Mouse (Mus musculus): ENCODE data around the gene Sdk1. TPM values are rescaled to one million over a fixed set of nuclear protein-coding genes. Genes with fewer than 3 reads are reported as not detected.

Gene Sdk1
- polyA plus RNA-seq, 1 experiment from 2014 or later, result 1.1 TPM

DNA sequence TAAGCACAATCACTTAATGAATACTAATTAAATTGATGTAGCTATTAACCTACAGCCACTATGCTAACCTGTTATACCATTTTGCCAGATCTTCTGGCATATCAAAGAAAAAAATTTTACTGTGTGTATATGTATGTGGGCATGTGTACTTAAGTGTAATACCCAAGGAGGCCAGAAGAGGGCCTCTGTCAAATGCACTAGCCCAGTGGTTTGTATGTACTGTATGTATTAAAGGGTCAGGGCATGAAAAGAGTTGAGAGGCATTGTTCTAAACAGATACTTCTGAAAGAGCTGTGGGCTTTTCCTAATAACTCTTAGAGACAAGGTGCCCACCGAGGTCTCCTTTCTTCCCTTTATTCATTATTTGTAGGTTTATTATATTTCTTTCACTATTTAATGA, 759.0 kb downstream of the Sdk1 start:
- 97% methylated on average over 1 of the region's 1 CpGs for WGBS
- ATAC-seq (ENCODE audit: low FRiP score, low TSS enrichment), result no peak
- H3K9me3 ChIP-seq (ENCODE audit: control insufficient read depth, low read length), result peaks cover 3% of the 10 kb centered on the region; the same call in 1 of the 2 replicates
- TF ChIP-seq CTCF (IDR thresholded peaks at IDR 0.05; ENCODE audit: low read depth) (peak; percentile 16; the same call in 1 of the 2 replicates), EP300 (optimal IDR thresholded peaks at IDR 0.05) (no peak)
- H3K4me1 ChIP-seq (replicated peaks; ENCODE audit: control insufficient read depth, insufficient read depth), result no peaks in the 10 kb centered on the region
- H3K4me2 ChIP-seq (replicated peaks; ENCODE audit: low read depth), result no peak overlapping the region
- no peak overlapping the region for H3K27ac ChIP-seq (replicated peaks)
- no peaks in the 10 kb centered on the region for H3K27me3 ChIP-seq (ENCODE audit: control insufficient read depth, insufficient read depth, low read length)
- no peak overlapping the region for H3K4me3 ChIP-seq (ENCODE audit: low read depth, low read length)
- H3K36me3 ChIP-seq (ENCODE audit: control insufficient read depth, insufficient read depth, low read length), result no peaks in the 10 kb centered on the region
- DNase-seq (ENCODE audit: low spot score), result no peak
- no peak overlapping the region for H3K9ac ChIP-seq (ENCODE audit: low read length)

DNA sequence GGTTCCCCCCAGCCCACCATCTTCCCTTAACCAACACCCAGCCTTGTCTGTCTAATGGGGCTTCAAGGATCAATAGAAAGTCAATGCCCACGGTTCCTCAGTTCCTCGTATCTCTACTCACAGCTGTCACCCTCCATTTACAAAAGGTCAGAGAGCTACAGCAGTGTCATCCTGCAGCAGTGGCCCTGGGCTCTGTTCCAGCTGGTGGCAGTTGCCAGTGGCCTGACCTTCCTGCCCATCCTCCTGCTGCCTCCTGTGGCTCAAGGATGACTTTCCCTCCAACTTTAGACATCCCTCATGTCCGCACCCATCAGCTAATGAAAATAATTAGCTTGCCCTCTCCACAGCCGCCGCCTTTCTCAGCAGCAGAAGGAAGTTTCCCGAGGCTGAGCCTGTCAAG, 759.8 kb downstream of the Sdk1 start:
- no peak overlapping the region for H3K4me3 ChIP-seq (ENCODE audit: low read depth, low read length)
- ATAC-seq (ENCODE audit: low FRiP score, low TSS enrichment), result no peak
- H3K9ac ChIP-seq (ENCODE audit: low read length), result no peak overlapping the region
- no peak for TF ChIP-seq CTCF (IDR thresholded peaks at IDR 0.05; ENCODE audit: low read depth)
- no peak for TF ChIP-seq EP300 (optimal IDR thresholded peaks at IDR 0.05)
- no peak for DNase-seq (ENCODE audit: low spot score)
- H3K9me3 ChIP-seq (ENCODE audit: control insufficient read depth, low read length), result peaks cover 3% of the 10 kb centered on the region; the same call in 1 of the 2 replicates
- H3K36me3 ChIP-seq (ENCODE audit: control insufficient read depth, insufficient read depth, low read length), result no peaks in the 10 kb centered on the region
- no peaks in the 10 kb centered on the region for H3K27me3 ChIP-seq (ENCODE audit: control insufficient read depth, insufficient read depth, low read length)
- no peak overlapping the region for H3K4me2 ChIP-seq (replicated peaks; ENCODE audit: low read depth)
- H3K4me1 ChIP-seq (replicated peaks; ENCODE audit: control insufficient read depth, insufficient read depth), result no peaks in the 10 kb centered on the region
- H3K27ac ChIP-seq (replicated peaks), result no peak overlapping the region
- WGBS, result 55% methylated on average over 6 of the region's 6 CpGs

DNA sequence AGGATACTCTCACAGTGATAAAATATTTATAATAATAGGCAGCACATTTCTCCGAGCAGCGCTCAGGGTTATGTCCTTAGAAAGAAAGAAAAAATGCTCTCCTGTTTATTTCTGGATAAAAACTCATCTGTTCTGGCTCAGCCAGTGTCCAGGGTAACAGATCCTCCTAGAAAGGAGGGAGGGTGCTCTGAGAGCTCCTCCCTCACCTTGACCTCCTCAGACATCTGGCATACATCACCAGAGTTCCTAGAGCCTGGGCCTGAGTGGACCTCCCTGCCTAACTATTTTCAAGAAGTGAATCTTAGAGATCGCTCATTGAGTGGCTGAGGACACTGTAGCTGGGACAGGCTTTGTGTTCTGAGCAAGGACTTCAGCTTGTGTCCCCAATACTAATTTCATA, 760.7 kb downstream of the Sdk1 start:
- Histone ChIP-seq H3K4me1 (replicated peaks; ENCODE audit: control insufficient read depth, insufficient read depth) (no peaks in the 10 kb centered on the region), H3K36me3 (ENCODE audit: control insufficient read depth, insufficient read depth, low read length) (no peaks in the 10 kb centered on the region), H3K4me3 (ENCODE audit: low read depth, low read length) (no peak overlapping the region), H3K27ac (replicated peaks) (no peak overlapping the region), H3K9ac (ENCODE audit: low read length) (no peak overlapping the region), H3K27me3 (ENCODE audit: control insufficient read depth, insufficient read depth, low read length) (no peaks in the 10 kb centered on the region), H3K4me2 (replicated peaks; ENCODE audit: low read depth) (no peak overlapping the region), H3K9me3 (ENCODE audit: control insufficient read depth, low read length) (peaks cover 3% of the 10 kb centered on the region; the same call in 1 of the 2 replicates)
- DNase-seq (ENCODE audit: low spot score) (no peak), ATAC-seq (ENCODE audit: low FRiP score, low TSS enrichment) (no peak)
- no peak for TF ChIP-seq CTCF (IDR thresholded peaks at IDR 0.05; ENCODE audit: low read depth)
- no peak for TF ChIP-seq EP300 (optimal IDR thresholded peaks at IDR 0.05)
- whole genome bisulfite sequencing, result 54% methylated on average over 3 of the region's 3 CpGs

DNA sequence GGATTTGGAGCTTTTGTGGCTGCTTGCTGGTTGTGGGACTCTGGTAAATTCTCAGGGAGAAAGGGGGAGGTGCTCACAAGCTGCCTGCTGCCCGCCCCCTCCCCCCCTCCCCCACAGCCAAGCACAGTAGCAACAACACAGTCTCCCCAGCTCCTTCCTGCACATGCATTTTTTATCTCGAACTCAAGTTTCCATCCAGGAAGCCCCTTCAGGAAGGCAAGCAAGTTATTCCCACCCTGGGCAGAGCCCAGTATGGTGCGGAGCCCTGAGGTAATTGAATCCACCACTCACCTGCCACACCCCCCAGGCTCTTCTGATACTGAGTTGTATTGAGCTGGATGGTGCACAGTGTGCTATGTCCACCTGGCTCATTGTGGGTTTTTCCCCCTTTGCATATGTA, 768.9 kb downstream of the Sdk1 start:
- DNase-seq (ENCODE audit: low spot score), result no peak
- H3K9ac ChIP-seq (ENCODE audit: low read length), result no peak overlapping the region
- no peaks in the 10 kb centered on the region for H3K36me3 ChIP-seq (ENCODE audit: control insufficient read depth, insufficient read depth, low read length)
- H3K4me2 ChIP-seq (replicated peaks; ENCODE audit: low read depth), result no peak overlapping the region
- H3K9me3 ChIP-seq (ENCODE audit: control insufficient read depth, low read length), result no peaks in the 10 kb centered on the region
- 39% methylated on average over 2 of the region's 3 CpGs for WGBS
- no peak overlapping the region for H3K27ac ChIP-seq (replicated peaks)
- H3K4me1 ChIP-seq (replicated peaks; ENCODE audit: control insufficient read depth, insufficient read depth), result no peaks in the 10 kb centered on the region
- H3K27me3 ChIP-seq (ENCODE audit: control insufficient read depth, insufficient read depth, low read length), result no peaks in the 10 kb centered on the region
- TF ChIP-seq CTCF (IDR thresholded peaks at IDR 0.05; ENCODE audit: low read depth), result no peak
- TF ChIP-seq EP300 (optimal IDR thresholded peaks at IDR 0.05), result no peak
- 0 out of 2 replicates have a peak, but pooled peaks have one; percentile 35 for ATAC-seq (ENCODE audit: low FRiP score, low TSS enrichment)
- H3K4me3 ChIP-seq (ENCODE audit: low read depth, low read length), result no peak overlapping the region

DNA sequence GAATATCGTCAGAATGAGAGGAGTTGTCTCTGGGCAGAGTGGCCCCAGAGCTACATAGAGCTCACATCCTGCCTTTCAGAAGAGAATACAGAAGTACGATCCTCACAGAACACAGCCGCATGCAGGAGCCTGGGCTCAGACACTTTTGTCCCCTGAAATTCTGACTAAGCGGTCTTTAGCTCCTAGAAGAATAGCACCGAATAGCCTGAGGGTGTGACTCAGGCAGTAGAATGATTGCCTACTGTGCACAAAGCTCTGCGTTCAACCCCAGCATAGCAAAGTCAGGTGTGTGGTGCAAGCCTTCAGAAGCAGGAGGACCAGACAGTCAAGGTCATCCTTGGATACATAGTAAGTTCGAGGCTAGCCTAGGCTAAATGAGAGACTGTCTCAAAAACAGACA, 775.7 kb downstream of the Sdk1 start:
- no peak overlapping the region for H3K4me2 ChIP-seq (replicated peaks; ENCODE audit: low read depth)
- no peak overlapping the region for H3K27ac ChIP-seq (replicated peaks)
- no peak overlapping the region for H3K4me3 ChIP-seq (ENCODE audit: low read depth, low read length)
- H3K9me3 ChIP-seq (ENCODE audit: control insufficient read depth, low read length), result no peaks in the 10 kb centered on the region
- no peak overlapping the region for H3K9ac ChIP-seq (ENCODE audit: low read length)
- no peaks in the 10 kb centered on the region for H3K36me3 ChIP-seq (ENCODE audit: control insufficient read depth, insufficient read depth, low read length)
- DNase-seq (ENCODE audit: low spot score) (no peak), ATAC-seq (ENCODE audit: low FRiP score, low TSS enrichment) (no peak)
- no peaks in the 10 kb centered on the region for H3K27me3 ChIP-seq (ENCODE audit: control insufficient read depth, insufficient read depth, low read length)
- TF ChIP-seq CTCF (IDR thresholded peaks at IDR 0.05; ENCODE audit: low read depth), result no peak
- no peak for TF ChIP-seq EP300 (optimal IDR thresholded peaks at IDR 0.05)
- H3K4me1 ChIP-seq (replicated peaks; ENCODE audit: control insufficient read depth, insufficient read depth), result no peaks in the 10 kb centered on the region
- 94% methylated on average over 7 of the region's 7 CpGs for WGBS

DNA sequence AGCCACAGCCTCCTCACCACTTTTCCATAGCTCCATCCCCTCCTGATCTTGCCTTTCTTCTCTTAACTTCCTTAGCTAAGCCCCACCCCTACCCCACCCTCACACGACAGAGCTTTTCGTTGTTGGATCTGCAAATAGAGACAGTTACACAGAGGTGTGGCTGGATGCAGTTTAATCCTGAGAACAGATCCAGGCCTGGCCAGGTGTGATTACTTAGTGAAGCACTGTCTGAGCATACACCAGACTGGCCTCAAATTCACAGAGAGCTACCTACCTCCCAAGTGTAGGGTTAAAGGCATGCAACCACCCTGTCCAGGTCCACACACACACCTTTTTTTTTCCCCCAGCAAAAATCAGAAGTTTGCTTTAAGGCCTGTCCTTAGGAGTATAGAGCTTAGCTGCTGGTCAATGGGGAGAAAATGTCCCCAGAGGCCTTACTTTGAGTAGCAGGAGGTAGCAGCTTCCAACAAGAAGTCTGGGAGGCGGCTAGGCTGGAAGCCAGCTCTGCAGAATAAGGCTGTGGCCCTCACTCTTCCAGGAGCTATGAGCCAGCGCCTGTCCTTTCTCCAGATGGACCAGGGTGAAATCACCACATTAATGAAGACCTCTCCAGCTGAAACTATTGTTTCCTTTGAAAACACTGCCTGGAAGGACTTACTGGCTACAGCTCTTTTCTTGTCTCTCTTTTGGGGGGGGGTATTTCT, 781.7 kb downstream of the Sdk1 start:
- no peak for DNase-seq (ENCODE audit: low spot score)
- TF ChIP-seq CTCF (IDR thresholded peaks at IDR 0.05; ENCODE audit: low read depth), result no peak
- TF ChIP-seq EP300 (optimal IDR thresholded peaks at IDR 0.05), result no peak
- H3K9me3 ChIP-seq (ENCODE audit: control insufficient read depth, low read length), result no peaks in the 10 kb centered on the region
- no peak overlapping the region for H3K4me3 ChIP-seq (ENCODE audit: low read depth, low read length)
- no peaks in the 10 kb centered on the region for H3K36me3 ChIP-seq (ENCODE audit: control insufficient read depth, insufficient read depth, low read length)
- H3K4me2 ChIP-seq (replicated peaks; ENCODE audit: low read depth), result no peak overlapping the region
- no peaks in the 10 kb centered on the region for H3K27me3 ChIP-seq (ENCODE audit: control insufficient read depth, insufficient read depth, low read length)
- ATAC-seq (ENCODE audit: low FRiP score, low TSS enrichment), result 0 out of 2 replicates have a peak, but pooled peaks have one; percentile 32
- WGBS, result 58% methylated on average over 4 of the region's 4 CpGs
- no peak overlapping the region for H3K27ac ChIP-seq (replicated peaks)
- no peak overlapping the region for H3K9ac ChIP-seq (ENCODE audit: low read length)
- H3K4me1 ChIP-seq (replicated peaks; ENCODE audit: control insufficient read depth, insufficient read depth), result no peaks in the 10 kb centered on the region

Data from stomach, postnatal 0 days (tissue).